Mouse (Mus musculus): ENCODE data around the gene Dgkq.

The Dgkq gene

GRCm38 (mm10) chr5:108689091-108689490 lies 19.6 kb upstream of the Dgkq start:
- DNase-seq (ENCODE audit: low read depth, low spot score): no peak

- DNase-seq (ENCODE audit: low read depth, low spot score): no peak
Observed at GRCm38 (mm10) chr5:108680871-108681270, 11.4 kb upstream of the Dgkq start.

DNA sequence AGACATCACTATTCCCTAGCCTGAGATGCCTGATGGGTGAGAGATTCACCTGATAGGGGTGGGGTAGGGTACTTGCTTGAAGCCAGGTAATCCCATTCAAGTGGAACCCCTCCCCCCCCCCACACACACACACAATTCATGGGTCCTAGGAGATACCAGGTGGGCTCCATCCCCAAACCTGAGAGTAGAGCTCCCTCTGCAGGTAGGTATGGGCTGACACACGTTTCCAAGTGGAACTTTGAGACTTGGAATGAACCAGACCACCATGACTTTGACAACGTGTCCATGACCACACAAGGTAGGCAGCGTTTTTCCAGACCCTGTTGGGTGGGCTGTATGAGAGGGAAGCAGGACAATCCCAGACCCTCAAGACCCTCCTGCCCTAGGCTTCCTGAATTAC lies 10.4 kb upstream of the Dgkq start:
- peak; percentile 48 for DNase-seq (ENCODE audit: low read depth, low spot score)

DNA sequence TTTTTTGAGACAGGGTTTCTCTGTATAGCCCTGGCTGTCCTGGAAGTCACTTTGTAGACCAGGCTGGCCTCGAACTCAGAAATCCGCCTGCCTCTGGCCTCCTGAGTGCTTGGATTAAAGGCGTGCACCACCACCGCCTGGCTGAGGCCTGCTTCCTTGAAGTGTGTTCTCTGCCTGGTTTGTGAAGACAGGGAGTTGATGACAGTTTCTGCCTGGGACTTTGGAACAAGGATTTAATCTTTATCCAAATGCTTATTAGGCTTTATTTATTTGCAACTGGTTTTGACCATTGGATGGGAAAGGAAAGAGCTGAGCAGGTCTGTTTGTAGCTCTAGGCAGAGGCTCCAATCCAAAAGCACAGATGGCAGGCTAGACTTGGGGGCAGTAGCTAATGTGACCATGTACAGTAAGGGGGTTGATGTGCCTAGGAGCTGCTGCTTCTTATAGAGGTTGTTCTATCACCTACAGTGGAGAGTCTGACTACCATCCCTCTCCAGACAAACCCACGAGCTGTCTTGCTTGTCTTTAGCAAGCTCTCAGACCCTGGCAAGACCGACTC lies 8.9 kb upstream of the Dgkq start:
- no peak for DNase-seq (ENCODE audit: low read depth, low spot score)

- DNase-seq (ENCODE audit: low read depth, low spot score): peak; percentile 81
Observed at GRCm38 (mm10) chr5:108677605-108678295, 8.3 kb upstream of the Dgkq start.

- no peak for DNase-seq (ENCODE audit: low read depth, low spot score)
Observed at GRCm38 (mm10) chr5:108676772-108677498, 7.5 kb upstream of the Dgkq start.

- DNase-seq (ENCODE audit: low read depth, low spot score): no peak
Observed at GRCm38 (mm10) chr5:108675251-108675816, 5.9 kb upstream of the Dgkq start, which contains the start of gene Slc26a1. Slc26a1 (minus strand) TSS chr5:108675569.

- no peak for DNase-seq (ENCODE audit: low read depth, low spot score)
Observed at GRCm38 (mm10) chr5:108674624-108675023, 5.2 kb upstream of the Dgkq start.

DNA sequence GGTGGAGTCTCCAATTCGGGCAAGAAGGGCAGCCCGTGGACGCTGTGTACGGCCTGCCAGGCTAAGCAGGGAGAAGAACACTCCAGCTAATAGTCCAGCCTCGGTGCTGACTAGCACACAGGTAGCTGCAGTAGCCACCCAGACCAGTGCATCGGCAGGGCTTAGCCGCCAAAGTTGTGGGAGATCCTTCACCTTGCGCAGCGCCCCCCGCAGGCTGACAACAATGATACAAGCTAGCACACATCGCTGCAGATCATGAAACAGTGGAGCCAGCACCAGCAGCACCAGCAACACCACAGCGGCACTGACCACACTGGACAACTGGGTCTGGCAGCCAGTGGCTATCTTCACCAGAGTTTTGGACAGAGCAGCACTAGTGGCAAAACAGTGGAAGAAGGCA lies 2.3 kb upstream of the Dgkq start:
- DNase-seq (ENCODE audit: low read depth, low spot score): peak; percentile 40

DNA sequence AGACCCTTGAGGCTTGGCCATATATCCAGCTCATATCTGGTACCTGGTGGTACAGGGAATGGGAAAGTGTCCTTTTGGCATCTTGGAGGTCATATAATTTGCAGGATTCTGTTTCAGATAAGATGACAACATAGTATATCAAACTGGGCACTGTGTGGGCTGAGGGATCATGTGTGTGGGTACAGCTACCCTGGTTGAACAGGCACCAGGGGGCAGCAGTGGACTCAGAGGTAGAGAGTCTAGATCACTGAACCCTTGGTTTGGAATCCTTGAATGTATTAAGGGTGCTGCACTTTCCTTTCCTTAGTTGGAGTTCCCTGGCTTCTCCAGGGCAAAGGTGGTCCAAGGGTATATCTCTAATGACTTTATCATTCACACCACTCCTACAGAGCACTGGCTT lies 1.3 kb upstream of the Dgkq start:
- DNase-seq (ENCODE audit: low read depth, low spot score): peak; percentile 46

DNA sequence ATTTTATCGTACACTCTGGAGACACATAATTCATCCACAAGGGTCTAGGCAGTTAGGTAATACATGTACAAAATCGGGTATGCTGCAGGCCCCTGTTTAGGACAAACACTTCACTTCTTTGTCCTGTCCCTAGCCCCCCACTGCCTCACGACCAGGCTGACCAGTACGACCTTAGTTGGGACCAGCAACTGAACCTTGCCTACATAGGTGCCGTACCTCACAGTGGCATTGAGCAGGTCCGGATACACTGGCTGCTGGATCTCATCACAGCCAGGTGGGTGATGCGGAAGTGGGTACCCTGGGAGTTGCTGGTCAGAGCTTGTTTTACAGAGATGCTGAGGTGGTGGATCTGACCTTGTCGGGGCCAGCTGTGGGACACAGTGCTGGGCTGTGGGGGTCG lies 514 bp upstream of the Dgkq start:
- no peak for DNase-seq (ENCODE audit: low read depth, low spot score)

DNA sequence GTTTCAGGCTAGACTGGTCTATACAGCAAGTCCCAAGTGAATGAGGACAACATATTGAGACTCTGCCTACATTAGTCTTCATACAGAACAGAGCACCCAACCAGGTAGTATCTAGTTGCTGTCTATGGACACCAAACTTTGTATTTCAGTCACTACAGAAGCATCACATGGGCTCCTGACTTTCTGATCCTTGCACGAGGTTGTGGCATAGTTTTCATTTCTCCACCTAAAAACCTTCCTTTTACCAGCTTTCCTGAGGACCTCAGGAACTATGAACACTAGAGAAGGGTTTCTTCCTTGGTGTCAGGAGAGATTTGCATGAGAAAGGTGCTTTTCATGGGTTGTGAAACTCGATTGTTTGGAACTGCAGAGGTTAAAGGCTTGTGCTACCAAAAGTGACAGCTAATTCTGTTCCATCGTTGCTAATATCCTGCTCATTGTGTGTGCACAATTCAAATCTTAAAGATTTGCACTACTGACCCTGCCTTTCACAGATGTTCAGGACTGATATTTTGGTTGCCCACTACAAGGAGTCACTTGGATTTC lies 1.0 kb downstream of the Dgkq start:
- DNase-seq (ENCODE audit: low read depth, low spot score): peak; percentile 62

DNA sequence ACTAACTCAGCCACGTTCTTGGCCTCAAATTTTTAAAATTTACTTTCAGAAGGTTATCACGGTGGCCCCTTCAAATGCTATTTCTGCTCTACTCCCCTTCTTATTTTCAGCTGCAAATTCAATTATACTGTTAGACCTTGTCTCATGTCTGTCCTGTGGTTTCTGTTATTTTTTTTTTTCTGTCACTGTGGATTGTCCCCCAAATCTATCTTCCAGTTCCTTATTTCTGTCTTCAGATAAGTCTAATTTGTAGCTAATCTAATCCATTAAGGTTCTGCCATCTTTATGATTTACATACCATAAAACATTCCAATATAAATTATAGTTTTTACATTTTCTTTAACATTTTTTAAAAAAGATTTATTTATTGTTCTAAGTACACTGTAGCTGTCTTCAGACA lies 2.1 kb downstream of the Dgkq start:
- no peak for DNase-seq (ENCODE audit: low read depth, low spot score)

DNA sequence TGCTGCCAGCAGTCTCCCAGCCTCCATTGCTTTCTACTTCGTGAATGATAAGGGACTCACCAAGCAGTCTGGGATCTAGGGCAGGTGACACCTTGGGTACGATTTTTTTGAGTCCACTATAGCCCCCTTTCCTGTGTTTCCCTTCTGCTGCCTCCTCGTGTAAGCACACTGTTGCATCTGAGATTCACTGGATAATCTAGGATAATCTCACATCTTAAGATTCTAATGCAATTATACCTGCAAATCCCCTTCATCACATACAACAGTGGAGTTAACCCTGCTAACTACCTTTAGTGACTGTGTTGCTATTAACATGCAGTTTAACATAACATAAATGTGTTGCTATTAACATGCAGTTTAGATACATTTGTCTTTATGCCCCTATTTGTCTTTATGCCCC lies 4.4 kb downstream of the Dgkq start:
- no peak for DNase-seq (ENCODE audit: low read depth, low spot score)

- DNase-seq (ENCODE audit: low read depth, low spot score): no peak
Observed at GRCm38 (mm10) chr5:108662772-108663171, 6.7 kb downstream of the Dgkq start.

- DNase-seq (ENCODE audit: low read depth, low spot score): peak; percentile 97
Observed at GRCm38 (mm10) chr5:108660632-108661268, 8.7 kb downstream of the Dgkq start.

GRCm38 (mm10) chr5:108659698-108660631 lies 9.5 kb downstream of the Dgkq start, which contains the start of gene Idua:
Idua (plus strand) TSS chr5:108660331.
- peak; percentile 27 for DNase-seq (ENCODE audit: low read depth, low spot score)

DNA sequence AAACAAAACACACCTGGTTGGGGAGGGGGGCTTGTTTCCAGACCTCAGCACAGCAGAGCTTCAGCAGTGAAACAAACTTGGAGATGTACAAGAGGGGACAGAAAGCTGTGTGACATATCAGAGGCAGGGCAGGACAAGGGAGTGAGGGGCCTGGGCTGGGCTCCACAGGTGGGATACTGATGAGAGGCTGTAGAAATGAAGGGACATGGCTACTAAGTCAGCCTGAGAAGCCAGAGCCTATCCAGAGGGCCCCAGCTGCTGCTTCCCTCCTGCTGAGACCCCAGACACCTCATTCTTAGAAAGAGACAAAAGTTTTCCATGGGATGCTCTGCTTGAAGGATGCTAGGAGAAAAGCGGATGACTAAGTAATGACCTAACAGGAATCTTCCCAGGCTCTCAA lies 10.9 kb downstream of the Dgkq start:
- DNase-seq (ENCODE audit: low read depth, low spot score): no peak

DNA sequence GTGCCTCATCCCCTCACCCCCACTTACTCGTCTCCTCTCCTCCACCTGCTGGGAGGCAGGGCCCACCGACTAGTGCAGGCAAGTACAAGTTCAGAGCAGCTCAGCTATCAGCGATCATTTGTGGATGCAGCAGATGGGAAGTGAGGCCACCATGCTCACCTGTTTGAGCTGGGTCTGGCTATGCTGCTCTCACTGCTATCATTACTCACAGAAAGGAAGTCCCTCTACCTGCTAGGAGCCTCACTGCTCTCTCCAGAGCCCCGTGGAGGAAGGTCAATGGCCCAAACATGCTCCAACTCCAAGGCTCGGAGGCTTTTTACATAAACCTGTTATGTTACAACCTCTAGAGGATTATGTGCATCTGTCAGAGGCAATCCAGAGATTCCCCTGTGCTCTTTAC lies 12.1 kb downstream of the Dgkq start:
- no peak for DNase-seq (ENCODE audit: low read depth, low spot score)

GRCm38 (mm10) chr5:108655891-108656650 lies 13.4 kb downstream of the Dgkq start:
- no peak for DNase-seq (ENCODE audit: low read depth, low spot score)
